Comparison of ENCODE assay signal across 14 mouse cellular contexts in genomic region chr19:46628403-46628802, GRCm38 (mm10). TPM values are rescaled to one million over a fixed set of nuclear protein-coding genes. Genes with fewer than 3 reads are reported as not detected.
A peak's percentile ranks its signal among the peaks of the same experiment; 100 is the strongest.
DNase-seq lines count a peak whose midpoint lies in the region; ATAC-seq lines count a peak whose summit lies in the region.
"Had no signal": no experiment of that assay in that cellular context is flagged by ENCODE, and none has a peak within 500 bp of the region (broad histone marks: within the 10 kb centered on the region; RNA-seq: fewer than 3 reads in every experiment).

No protein-coding gene starts in this region.

- peaks cover 49% of the 10 kb centered on the region for H3K4me1 ChIP-seq in hindbrain, embryonic 10.5 days (replicated peaks)
- peaks cover 28% of the 10 kb centered on the region for H3K4me1 ChIP-seq in hindbrain, embryonic 13.5 days (replicated peaks)

- no peak for DNase-seq in hindbrain, embryonic 10.5 days (ENCODE audit: low spot score)
- DNase-seq in adrenal gland, postnatal 36 days: peak; percentile 86
- DNase-seq in heart, postnatal 4 days: peak; percentile 49
- peak; percentile 74 for DNase-seq in lung, postnatal 25 days (ENCODE audit: low spot score)
- no peak for DNase-seq in layer of hippocampus, adult 8-10 months (ENCODE audit: low spot score in 2 of 2)
- no peak for DNase-seq in Muller cell, postnatal 12 days (ENCODE audit: inconsistent ontology term)
- DNase-seq: gastrocnemius, postnatal 25 days; kidney, adult 8-10 months; right cerebral cortex, postnatal 14 days had no signal

- 0 out of 2 replicates have a peak, but pooled peaks cover 3% of the 10 kb centered on the region for H3K9me3 ChIP-seq in hindbrain, embryonic 10.5 days
- H3K9me3 ChIP-seq in hindbrain, embryonic 13.5 days: no peaks in the 10 kb centered on the region
- H3K9me3 ChIP-seq: neural tube, embryonic 15.5 days had no signal

- no peaks in the 10 kb centered on the region for H3K27me3 ChIP-seq in hindbrain, embryonic 10.5 days (ENCODE audit: insufficient read depth, poor library complexity, severe bottlenecking)
- no peaks in the 10 kb centered on the region for H3K27me3 ChIP-seq in hindbrain, embryonic 13.5 days
- H3K27me3 ChIP-seq: neural tube, embryonic 15.5 days had no signal

- H3K4me3 ChIP-seq in hindbrain, embryonic 10.5 days: no peak overlapping the region
- no peak overlapping the region for H3K4me3 ChIP-seq in hindbrain, embryonic 13.5 days
- H3K4me3 ChIP-seq: neural tube, embryonic 15.5 days had no signal

- WGBS in hindbrain, embryonic 10.5 days: 94% methylated on average over 10 of the region's 10 CpGs
- WGBS in hindbrain, embryonic 13.5 days: 90% methylated on average over 10 of the region's 10 CpGs

- H3K4me2 ChIP-seq in hindbrain, embryonic 13.5 days: no peak overlapping the region
- H3K4me2 ChIP-seq: neural tube, embryonic 15.5 days had no signal

- no peak for ATAC-seq in hindbrain, embryonic 13.5 days (ENCODE audit: low FRiP score)
- ATAC-seq: hindbrain, postnatal 0 days had no signal

- H3K27ac ChIP-seq in hindbrain, embryonic 10.5 days: peak overlapping the region; percentile 30; the same call in 1 of the 2 replicates
- H3K27ac ChIP-seq in hindbrain, embryonic 13.5 days: no peak overlapping the region
- H3K27ac ChIP-seq: hindbrain, postnatal 0 days; neural tube, embryonic 15.5 days had no signal

- peaks cover 38% of the 10 kb centered on the region for H3K36me3 ChIP-seq in hindbrain, embryonic 10.5 days
- H3K36me3 ChIP-seq in hindbrain, embryonic 13.5 days: peaks cover 11% of the 10 kb centered on the region

- H3K9ac ChIP-seq in hindbrain, embryonic 13.5 days: no peak overlapping the region
- H3K9ac ChIP-seq: neural tube, embryonic 15.5 days had no signal

RNA-seq across cellular contexts. Expression of gene Wbp1l, which starts 29.5 kb away (rescaled TPM):
- polyA plus RNA-seq in hindbrain, embryonic 10.5 days (2016; fragmentation: Nextera tagmentation; extraction: Ambion mirVana): 48.2 and 54.4 TPM in 2 replicates
- polyA plus RNA-seq in hindbrain, embryonic 13.5 days (2015; fragmentation: Nextera tagmentation; extraction: Ambion mirVana): 42.2 and 44.5 TPM in 2 replicates
- total RNA-seq in adrenal gland, postnatal 36 days (2021): 100 to 1,000 TPM; 131 to 170 TPM
- 10 to 100 TPM; 60.5 to 61.2 TPM for total RNA-seq in heart, postnatal 4 days (2021)
- total RNA-seq in layer of hippocampus, adult 8-10 months (2022): 10 to 100 TPM; 40.2 to 43.3 (median 41.6) TPM

RNA-seq across cellular contexts. Expression of gene Cyp17a1, which starts 44.6 kb away (rescaled TPM):
- not detected in 2 replicates for polyA plus RNA-seq in hindbrain, embryonic 10.5 days (2016; fragmentation: Nextera tagmentation; extraction: Ambion mirVana)
- polyA plus RNA-seq in hindbrain, embryonic 13.5 days (2015; fragmentation: Nextera tagmentation; extraction: Ambion mirVana): not detected in 2 replicates
- 10 to 100 TPM in 1 of 2 experiments, 1 to 10 TPM in 1; 1.9 to 10.5 TPM for total RNA-seq in adrenal gland, postnatal 36 days (2021)
- total RNA-seq in heart, postnatal 4 days (2021): under 1 TPM in 1 of 2 experiments, not detected in 1; 0.23 TPM
- not detected for total RNA-seq in layer of hippocampus, adult 8-10 months (2022)
- total RNA-seq: gastrocnemius, postnatal 25 days; hindbrain, postnatal 0 days; left cerebral cortex, postnatal 25 days; megakaryocyte progenitor cell, adult 5-6 weeks had no signal
- polyA plus RNA-seq: hindbrain, postnatal 0 days; neural tube, embryonic 15.5 days had no signal

RNA-seq across cellular contexts. Expression of gene Sfxn2, which starts 55.2 kb away (rescaled TPM):
- 12.9 and 17.9 TPM in 2 replicates for polyA plus RNA-seq in hindbrain, embryonic 10.5 days (2016; fragmentation: Nextera tagmentation; extraction: Ambion mirVana)
- polyA plus RNA-seq in hindbrain, embryonic 13.5 days (2015; fragmentation: Nextera tagmentation; extraction: Ambion mirVana): 10.3 and 12.6 TPM in 2 replicates
- total RNA-seq in adrenal gland, postnatal 36 days (2021): 10 to 100 TPM in 1 of 2 experiments, 1 to 10 TPM in 1; 7.9 to 11.5 TPM
- 1 to 10 TPM; 4.6 to 6.4 TPM for total RNA-seq in heart, postnatal 4 days (2021)
- 1 to 10 TPM; 7.3 to 9.2 (median 7.5) TPM for total RNA-seq in layer of hippocampus, adult 8-10 months (2022)

RNA-seq across cellular contexts. Expression of gene Arl3, which starts 55.4 kb away (rescaled TPM):
- 203 and 209 TPM in 2 replicates for polyA plus RNA-seq in hindbrain, embryonic 10.5 days (2016; fragmentation: Nextera tagmentation; extraction: Ambion mirVana)
- 212 and 220 TPM in 2 replicates for polyA plus RNA-seq in hindbrain, embryonic 13.5 days (2015; fragmentation: Nextera tagmentation; extraction: Ambion mirVana)
- total RNA-seq in adrenal gland, postnatal 36 days (2021): 10 to 100 TPM; 43.3 to 67.7 TPM
- total RNA-seq in heart, postnatal 4 days (2021): 10 to 100 TPM; 29.6 to 31.1 TPM
- total RNA-seq in layer of hippocampus, adult 8-10 months (2022): 100 to 1,000 TPM in 2 of 4 experiments, 10 to 100 TPM in 2; 85.9 to 125 (median 103) TPM

Comparison
In these comparisons a context has a peak if more than half of its experiments do, and no peak if none do; other contexts are left out.
1. DNase-seq: peak in adrenal gland, postnatal 36 days (2 of 2), heart, postnatal 4 days (single experiment) and lung, postnatal 25 days (single experiment); none in hindbrain, embryonic 10.5 days (single experiment), layer of hippocampus, adult 8-10 months (0 of 2) and Muller cell, postnatal 12 days (single experiment).